Mouse (Mus musculus): ENCODE results near the gene Wfdc6a.

The Wfdc6a gene

DNA sequence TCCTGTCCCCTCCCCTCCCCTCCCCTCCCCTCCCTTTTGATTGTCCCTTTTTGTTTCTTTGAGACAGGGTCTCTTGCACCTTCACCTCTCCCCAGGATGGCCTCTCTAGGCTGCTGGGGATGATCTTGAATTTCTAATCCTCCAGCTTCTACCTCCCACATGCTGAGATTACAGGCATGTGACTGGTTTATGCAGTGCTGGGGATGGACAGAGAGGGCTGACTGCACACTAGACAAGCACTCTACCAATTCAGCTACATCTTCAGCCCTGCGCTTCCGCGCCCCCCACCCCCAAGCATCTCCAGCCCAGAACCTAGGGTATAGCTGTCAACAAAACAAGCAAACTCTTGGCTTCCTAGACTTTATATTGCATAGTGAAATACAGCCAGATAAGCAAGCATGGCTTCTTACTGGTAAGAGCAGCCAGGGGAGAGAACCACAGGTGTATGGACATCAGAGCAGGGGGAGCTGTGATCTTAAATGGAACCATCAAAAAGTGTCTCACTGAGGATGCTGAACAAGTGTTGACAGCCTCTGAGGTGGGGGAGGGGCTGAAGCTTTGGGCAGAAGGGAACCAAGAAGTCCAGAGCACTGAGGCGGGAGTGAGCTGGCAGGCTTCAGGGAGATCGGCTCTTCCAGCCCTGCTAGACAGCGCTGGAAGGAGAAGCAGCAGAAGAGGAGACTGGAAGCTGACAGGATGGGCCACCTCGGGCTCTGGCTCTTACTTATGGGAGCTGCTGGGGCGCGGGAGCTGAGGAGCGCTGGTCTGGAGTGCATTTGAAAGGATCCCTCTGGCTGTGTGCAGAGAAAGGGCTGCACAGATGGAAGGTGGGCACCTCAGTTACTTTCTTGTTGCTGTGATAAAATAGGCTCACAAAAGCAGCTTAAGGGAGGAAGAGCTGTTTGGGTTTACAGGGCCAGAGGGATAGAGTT is 35.0 kb downstream of the Wfdc6a start:
- DNase-seq (ENCODE audit: low spot score), result no peak

DNA sequence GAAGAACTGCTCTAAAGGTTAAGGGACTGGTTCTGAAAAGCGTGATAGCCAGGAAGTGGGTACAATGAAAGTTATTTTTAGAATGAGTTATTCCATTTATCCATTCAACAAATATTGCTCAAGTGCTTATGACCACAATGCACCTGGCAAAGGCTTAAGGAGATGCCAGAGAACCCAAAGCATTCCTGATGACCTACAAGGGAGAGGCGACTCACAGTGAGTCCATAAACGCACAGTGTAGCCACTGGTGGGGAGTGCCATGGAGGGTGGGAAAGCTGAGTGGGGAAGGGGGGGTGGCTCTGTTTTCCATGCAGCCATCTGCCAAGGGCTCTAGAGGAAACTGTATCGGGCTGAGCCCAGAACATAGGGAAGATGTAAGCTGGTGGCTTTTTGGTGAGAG is 35.9 kb downstream of the Wfdc6a start:
- no peak for DNase-seq (ENCODE audit: low spot score)

- no peak for DNase-seq (ENCODE audit: low spot score)
These were observed 40.7 kb downstream of the Wfdc6a start for GRCm38 (mm10) chr2:164544454-164545097.

DNA sequence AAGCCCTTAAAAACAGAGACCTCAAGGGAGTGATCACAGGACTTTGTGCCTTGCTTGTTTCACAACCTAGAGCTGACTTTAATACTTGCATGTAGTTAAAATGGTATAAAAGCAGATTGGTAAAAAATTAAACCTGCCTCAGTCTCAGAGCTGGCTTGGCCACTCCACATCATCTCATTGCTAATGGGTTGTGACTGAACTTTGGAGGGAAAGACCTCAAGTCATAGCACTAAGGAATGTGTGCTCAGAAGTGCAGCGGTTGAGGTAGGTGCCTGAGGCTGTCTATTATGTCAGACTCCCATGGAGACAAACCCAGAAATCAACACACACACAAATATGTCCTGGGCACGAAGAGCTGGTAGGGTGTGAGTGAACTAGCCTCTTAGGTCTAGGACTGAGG is 41.5 kb downstream of the Wfdc6a start:
- DNase-seq (ENCODE audit: low spot score), result no peak

- no peak for DNase-seq (ENCODE audit: low spot score)
These were observed 42.6 kb downstream of the Wfdc6a start for GRCm38 (mm10) chr2:164542598-164542997.

DNA sequence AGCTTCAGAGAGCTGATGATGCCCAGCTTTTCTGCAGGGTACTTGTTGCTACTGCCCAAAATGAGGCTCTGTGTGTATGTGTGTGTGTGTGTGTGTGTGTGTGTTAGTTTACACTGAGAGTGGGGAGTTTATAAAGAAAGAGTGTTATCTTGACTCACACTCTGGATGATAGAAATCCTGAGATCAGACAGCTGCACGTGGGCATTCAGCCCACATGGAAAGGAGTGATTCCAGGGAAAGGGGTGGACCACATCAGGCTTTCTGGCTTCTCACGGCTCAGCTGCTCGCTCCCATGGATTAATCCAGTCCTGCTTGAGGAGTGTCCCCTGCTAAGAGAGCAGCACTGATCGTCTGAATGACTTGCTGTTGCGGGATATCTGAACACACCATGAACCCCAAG is 43.1 kb downstream of the Wfdc6a start:
- no peak for DNase-seq (ENCODE audit: low spot score)

- DNase-seq (ENCODE audit: low spot score), result no peak
These were observed 44.4 kb downstream of the Wfdc6a start for GRCm38 (mm10) chr2:164540652-164541427.

GRCm38 (mm10) chr2:164537003-164537402 is 48.2 kb downstream of the Wfdc6a start:
- DNase-seq (ENCODE audit: low spot score), result no peak

GRCm38 (mm10) chr2:164534315-164534714 is 50.9 kb downstream of the Wfdc6a start:
- no peak for DNase-seq (ENCODE audit: low spot score)

- DNase-seq (ENCODE audit: low spot score), result no peak
These were observed 54.1 kb downstream of the Wfdc6a start for GRCm38 (mm10) chr2:164531169-164531568.

Data from urinary bladder, postnatal 10 days (tissue).